Mouse (Mus musculus) kidney, adult 2 months (tissue): ENCODE measurements around the gene Mrps23.

ENCODE experiments used
- CTCF ChIP-seq: fragments of 200-500 bp; conservative IDR thresholded peaks from 2 replicates; pipeline ENCODE4 v1.5.1; 2011; ENCODE audit warnings: low read depth, mild to moderate bottlenecking, control low read depth, low read length, moderate library complexity, mixed read lengths; ENCODE audit not compliant: insufficient read depth, insufficient read length
- POLR2A ChIP-seq: fragments of 200-500 bp; IDR thresholded peaks from one replicate; pipeline ENCODE4 v1.6.1; 2011; ENCODE audit warnings: low read depth, low read length, control low read depth

DNA sequence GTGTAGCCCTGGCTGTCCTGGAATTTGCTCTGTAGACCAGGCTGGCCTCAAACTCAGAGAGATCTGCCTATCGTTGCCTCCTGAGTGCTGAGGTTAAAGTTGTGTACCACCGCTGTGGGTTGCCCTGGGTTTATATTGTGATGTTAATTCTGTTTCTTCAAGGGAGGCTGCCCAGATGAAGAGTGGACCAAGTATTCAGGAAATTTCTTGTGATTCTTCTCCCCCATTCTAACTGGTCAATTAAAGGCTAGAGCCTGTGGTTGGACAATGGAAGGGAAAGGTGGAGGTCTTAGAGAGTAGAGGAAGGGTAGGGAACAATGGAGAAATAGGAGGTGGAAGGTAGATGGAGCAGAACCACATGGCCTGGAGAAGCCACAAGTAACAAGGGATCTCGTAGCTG is 33.6 kb upstream of the Mrps23 start:
- no peak for TF ChIP-seq CTCF
- no peak for TF ChIP-seq POLR2A
